Mouse (Mus musculus): ENCODE measurements around the gene Olfr818. TPM values are rescaled to one million over a fixed set of nuclear protein-coding genes. Genes with fewer than 3 reads are reported as not detected.
"Not testable (repeated sequence)": the region's sequence is repeated elsewhere in the genome, so short reads cannot be mapped to it uniquely, and the experiment has no call there.

The Olfr818 gene
- total RNA-seq (2021), result not detected
- long read RNA-seq, experiment 1, result 0 reads
- long read RNA-seq, experiment 2, result 0 reads

DNA sequence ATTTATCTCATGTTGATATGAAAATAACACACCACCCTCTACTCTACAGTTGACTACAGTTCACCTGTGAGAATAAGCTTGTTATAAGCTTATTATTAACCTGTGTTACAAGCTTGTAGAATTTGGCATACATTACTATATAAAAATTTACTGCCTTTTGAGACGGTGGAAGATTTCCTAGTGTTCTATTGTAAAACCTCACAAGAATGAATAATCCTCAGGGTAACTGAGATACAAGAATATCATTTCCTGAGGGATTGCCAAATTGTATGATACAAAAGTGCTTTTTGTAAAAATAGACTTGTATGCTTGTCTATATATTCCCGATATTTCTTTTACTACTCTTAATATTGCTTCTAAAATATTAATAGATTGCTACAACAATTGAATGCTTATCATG lies at the start of gene Olfr818:
Gene Olfr818 (minus strand): TSS at position 101 of the 400 bp plus-strand sequence.
- no peak for DNase-seq

DNA sequence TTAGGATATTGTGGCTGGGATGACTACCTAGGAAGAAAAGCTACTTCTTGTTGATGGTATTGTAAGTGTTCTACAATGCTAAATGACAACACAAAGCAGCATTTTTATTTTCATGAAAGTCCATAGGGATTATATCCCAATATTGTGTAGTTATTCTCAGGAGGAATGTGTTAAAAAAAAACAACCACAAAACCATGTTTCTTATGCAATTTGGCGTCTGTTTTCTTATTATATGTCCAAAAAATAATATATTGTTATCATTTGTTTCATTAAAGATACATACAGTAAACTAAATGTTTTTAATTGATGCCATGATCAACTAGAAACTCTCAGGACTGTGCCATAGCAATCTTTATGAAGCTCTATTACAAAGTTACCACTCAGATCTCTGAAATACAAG lies 36.1 kb upstream of the Olfr818 start, which contains the start of gene Gm10310:
Gene Gm10310 (minus strand): TSS at position 101 of the 400 bp plus-strand sequence.
- not testable (repeated sequence) for DNase-seq

DNA sequence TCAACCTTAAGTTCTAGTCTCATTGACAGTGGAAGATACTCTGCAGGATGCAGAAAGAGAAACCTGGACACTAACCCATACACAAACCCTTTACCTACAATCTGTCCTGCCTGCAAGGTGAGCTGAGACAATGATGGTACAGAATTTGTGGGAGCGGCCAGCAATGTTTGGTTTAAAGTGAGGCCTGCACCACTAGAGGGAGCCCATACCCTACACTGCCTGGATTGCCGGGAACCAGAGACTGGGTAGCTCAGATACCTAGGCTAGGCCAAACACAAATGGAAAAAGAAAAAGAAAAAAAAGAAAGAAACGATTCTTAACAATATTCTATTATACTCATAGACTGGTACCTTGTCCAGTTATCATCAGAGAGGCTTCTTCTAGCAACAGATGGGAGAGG lies 33.0 kb upstream of the Olfr818 start:
- not testable (repeated sequence) for DNase-seq

DNA sequence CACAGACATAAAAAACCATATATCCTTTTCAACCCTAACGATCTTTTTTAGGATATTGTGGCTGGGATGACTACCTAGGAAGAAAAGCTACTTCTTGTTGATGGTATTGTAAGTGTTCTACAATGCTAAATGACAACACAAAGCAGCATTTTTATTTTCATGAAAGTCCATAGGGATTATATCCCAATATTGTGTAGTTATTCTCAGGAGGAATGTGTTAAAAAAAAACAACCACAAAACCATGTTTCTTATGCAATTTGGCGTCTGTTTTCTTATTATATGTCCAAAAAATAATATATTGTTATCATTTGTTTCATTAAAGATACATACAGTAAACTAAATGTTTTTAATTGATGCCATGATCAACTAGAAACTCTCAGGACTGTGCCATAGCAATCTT lies 27.1 kb upstream of the Olfr818 start, which contains the start of gene Olfr247:
Gene Olfr247 (minus strand): TSS at position 101 of the 400 bp plus-strand sequence.
- DNase-seq, result not testable (repeated sequence)

DNA sequence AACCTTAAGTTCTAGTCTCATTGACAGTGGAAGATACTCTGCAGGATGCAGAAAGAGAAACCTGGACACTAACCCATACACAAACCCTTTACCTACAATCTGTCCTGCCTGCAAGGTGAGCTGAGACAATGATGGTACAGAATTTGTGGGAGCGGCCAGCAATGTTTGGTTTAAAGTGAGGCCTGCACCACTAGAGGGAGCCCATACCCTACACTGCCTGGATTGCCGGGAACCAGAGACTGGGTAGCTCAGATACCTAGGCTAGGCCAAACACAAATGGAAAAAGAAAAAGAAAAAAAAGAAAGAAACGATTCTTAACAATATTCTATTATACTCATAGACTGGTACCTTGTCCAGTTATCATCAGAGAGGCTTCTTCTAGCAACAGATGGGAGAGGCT lies 24.1 kb upstream of the Olfr818 start:
- not testable (repeated sequence) for DNase-seq

DNA sequence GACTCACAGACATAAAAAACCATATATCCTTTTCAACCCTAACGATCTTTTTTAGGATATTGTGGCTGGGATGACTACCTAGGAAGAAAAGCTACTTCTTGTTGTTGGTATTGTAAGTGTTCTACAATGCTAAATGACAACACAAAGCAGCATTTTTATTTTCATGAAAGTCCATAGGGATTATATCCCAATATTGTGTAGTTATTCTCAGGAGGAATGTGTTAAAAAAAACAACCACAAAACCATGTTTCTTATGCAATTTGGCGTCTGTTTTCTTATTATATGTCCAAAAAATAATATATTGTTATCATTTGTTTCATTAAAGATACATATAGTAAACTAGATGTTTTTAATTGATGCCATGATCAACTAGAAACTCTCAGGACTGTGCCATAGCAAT lies 18.3 kb upstream of the Olfr818 start, which contains the start of gene Olfr819:
Gene Olfr819 (minus strand): TSS at position 101 of the 400 bp plus-strand sequence.
- not testable (repeated sequence) for DNase-seq

DNA sequence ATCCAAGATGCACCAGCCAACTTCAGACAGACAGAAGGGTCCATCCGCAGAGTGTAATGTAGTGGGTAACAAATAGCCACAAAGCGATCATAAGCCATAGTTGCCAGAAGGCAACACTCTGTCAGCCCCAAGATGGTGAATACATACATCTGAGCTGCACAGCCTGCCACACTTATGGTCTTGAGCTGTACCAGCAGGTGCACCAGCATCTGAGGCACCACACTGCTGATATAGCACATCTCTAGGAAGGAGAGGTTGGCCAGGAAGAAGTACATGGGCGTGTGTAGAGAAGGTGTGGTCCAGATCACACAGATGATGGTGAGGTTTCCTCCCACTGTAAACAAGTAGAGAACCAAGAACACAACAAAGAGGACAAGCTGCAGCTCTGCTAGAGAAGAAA lies 17.3 kb upstream of the Olfr818 start:
- not testable (repeated sequence) for DNase-seq

DNA sequence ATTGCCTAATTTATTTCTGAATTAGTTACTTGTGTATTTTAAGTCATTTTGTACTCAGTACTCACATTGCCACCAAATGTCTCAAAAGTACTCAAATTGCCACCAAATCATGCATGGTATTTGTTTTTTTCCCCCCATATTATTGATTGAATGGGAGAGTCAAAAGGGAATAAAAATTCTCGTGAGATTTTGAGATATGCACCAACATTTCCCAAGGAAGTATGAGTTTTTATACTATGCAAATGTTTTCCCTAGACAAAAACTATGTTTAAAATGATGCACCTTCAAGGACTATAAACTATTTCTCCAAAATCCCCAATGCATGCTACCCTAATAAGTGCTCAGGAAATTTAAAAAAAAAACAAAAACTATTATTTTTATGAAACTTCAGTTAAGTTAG lies 33.4 kb downstream of the Olfr818 start, which contains the start of gene Olfr816:
Gene Olfr816 (minus strand): TSS at position 101 of the 400 bp plus-strand sequence.
- no peak for DNase-seq

DNA sequence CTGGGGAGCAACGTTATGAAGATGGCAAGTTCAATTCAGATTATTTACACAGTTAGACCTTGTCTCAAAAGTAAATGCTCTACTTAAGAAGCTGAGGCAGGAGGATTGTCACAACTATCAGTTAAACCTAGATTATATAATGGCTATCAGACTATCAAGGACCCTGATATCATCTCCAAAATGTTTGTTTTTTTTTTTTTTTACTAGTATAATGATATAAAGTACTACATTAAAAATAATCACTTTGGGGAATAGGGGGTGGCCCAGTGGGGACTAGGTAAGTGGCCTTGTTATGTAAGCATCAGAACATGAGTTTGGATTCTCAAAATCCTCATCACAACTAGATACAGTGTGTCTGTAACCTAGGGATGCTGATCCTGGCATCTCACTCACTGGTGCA lies 43.1 kb downstream of the Olfr818 start, which contains the start of gene Olfr815:
Gene Olfr815 (minus strand): TSS at position 101 of the 400 bp plus-strand sequence.
- not testable (repeated sequence) for DNase-seq

Other genes starting within 250 kb of the Olfr818 start
- gene Olfr804, start 245.9 kb downstream of the Olfr818 start, total RNA-seq (2021), result not detected
- not detected for gene Olfr805, start 219.7 kb downstream of the Olfr818 start, total RNA-seq (2021)
- gene Olfr806, start 207.2 kb downstream of the Olfr818 start, total RNA-seq (2021), result not detected
- gene Olfr807, start 191.3 kb downstream of the Olfr818 start, total RNA-seq (2021), result not detected
- not detected for gene Olfr808, start 183.6 kb downstream of the Olfr818 start, total RNA-seq (2021)
- not detected for gene Olfr809, start 174.5 kb downstream of the Olfr818 start, total RNA-seq (2021)
- not detected for gene Olfr810, start 154.2 kb downstream of the Olfr818 start, total RNA-seq (2021)
- gene Olfr811, start 144.7 kb downstream of the Olfr818 start, total RNA-seq (2021), result not detected
- gene Olfr812, start 103.0 kb downstream of the Olfr818 start, total RNA-seq (2021), result not detected
- gene Olfr813, start 93.7 kb downstream of the Olfr818 start, total RNA-seq (2021), result not detected
- not detected for gene Olfr814, start 69.2 kb downstream of the Olfr818 start, total RNA-seq (2021)
- not detected for gene Olfr815, start 43.2 kb downstream of the Olfr818 start, total RNA-seq (2021)
- not detected for gene Olfr816, start 33.5 kb downstream of the Olfr818 start, total RNA-seq (2021)
- not detected for gene Olfr819, start 18.2 kb upstream of the Olfr818 start, total RNA-seq (2021)
- gene Olfr247, start 27.0 kb upstream of the Olfr818 start, total RNA-seq (2021), result not detected
- not detected for gene Gm10310, start 36.0 kb upstream of the Olfr818 start, total RNA-seq (2021)
- gene Olfr820, start 63.5 kb upstream of the Olfr818 start, total RNA-seq (2021), result not detected
- not detected for gene Olfr821, start 81.2 kb upstream of the Olfr818 start, total RNA-seq (2021)
- gene Olfr822, start 122.1 kb upstream of the Olfr818 start, total RNA-seq (2021), result not detected
- gene Olfr823, start 166.3 kb upstream of the Olfr818 start, total RNA-seq (2021), result not detected
- not detected for gene Olfr824, start 180.9 kb upstream of the Olfr818 start, total RNA-seq (2021)
- gene Olfr825, start 217.7 kb upstream of the Olfr818 start, total RNA-seq (2021), result not detected
- gene Olfr826, start 235.1 kb upstream of the Olfr818 start, total RNA-seq (2021), result not detected